Mouse (Mus musculus) cerebellum, postnatal 4 days (tissue): ENCODE measurements around the gene Ppp2r2c.

Source experiments
- DNase-seq, 2 experiments: peaks; one replicate each; pipeline ENCODE4 v3.0.0; 2022; ENCODE audit warnings: low spot score in 2 of 2, mixed read lengths in 1 of 2

The Ppp2r2c gene

GRCm38 (mm10) chr5:36869578-36870236 lies 1.4 kb downstream of the Ppp2r2c start:
- peak in 1 of 2 experiments; percentile 54 for DNase-seq

- DNase-seq: no peak
These were observed 2.6 kb downstream of the Ppp2r2c start for GRCm38 (mm10) chr5:36870916-36871315.

- no peak for DNase-seq
These were observed 7.6 kb downstream of the Ppp2r2c start for GRCm38 (mm10) chr5:36875956-36876355.

- DNase-seq: no peak
These were observed 8.6 kb downstream of the Ppp2r2c start for GRCm38 (mm10) chr5:36876777-36877396.

- no peak for DNase-seq
These were observed 9.3 kb downstream of the Ppp2r2c start for GRCm38 (mm10) chr5:36877641-36878040.

- no peak for DNase-seq
These were observed 10.5 kb downstream of the Ppp2r2c start for GRCm38 (mm10) chr5:36878801-36879200.

- DNase-seq: no peak
These were observed 12.3 kb downstream of the Ppp2r2c start for GRCm38 (mm10) chr5:36880622-36881021.

- DNase-seq: no peak
These were observed 15.2 kb downstream of the Ppp2r2c start for GRCm38 (mm10) chr5:36883516-36883915.

- no peak for DNase-seq
These were observed 16.8 kb downstream of the Ppp2r2c start for GRCm38 (mm10) chr5:36885067-36885466.

- no peak for DNase-seq
These were observed 17.3 kb downstream of the Ppp2r2c start for GRCm38 (mm10) chr5:36885595-36885994.

- no peak for DNase-seq
These were observed 18.0 kb downstream of the Ppp2r2c start for GRCm38 (mm10) chr5:36886298-36886697.

GRCm38 (mm10) chr5:36886852-36887283 lies 18.6 kb downstream of the Ppp2r2c start:
- DNase-seq: no peak

- no peak for DNase-seq
These were observed 19.1 kb downstream of the Ppp2r2c start for GRCm38 (mm10) chr5:36887299-36887988.

- no peak for DNase-seq
These were observed 20.2 kb downstream of the Ppp2r2c start for GRCm38 (mm10) chr5:36888501-36888900.

GRCm38 (mm10) chr5:36888911-36889310 lies 20.6 kb downstream of the Ppp2r2c start:
- DNase-seq: no peak

- DNase-seq: no peak
These were observed 21.1 kb downstream of the Ppp2r2c start for GRCm38 (mm10) chr5:36889380-36889886.

- no peak for DNase-seq
These were observed 22.5 kb downstream of the Ppp2r2c start for GRCm38 (mm10) chr5:36890794-36891193.

- no peak for DNase-seq
These were observed 23.6 kb downstream of the Ppp2r2c start for GRCm38 (mm10) chr5:36891793-36892470.

- no peak for DNase-seq
These were observed 24.9 kb downstream of the Ppp2r2c start for GRCm38 (mm10) chr5:36893263-36893662.

GRCm38 (mm10) chr5:36894070-36894469 lies 25.8 kb downstream of the Ppp2r2c start:
- DNase-seq: no peak

- no peak for DNase-seq
These were observed 26.5 kb downstream of the Ppp2r2c start for GRCm38 (mm10) chr5:36894604-36895368.
